Mouse (Mus musculus): ENCODE measurements at regions not wholly inside any gene's neighbourhood (a gene's known extent, or its start where the extent isn't known, plus 50 kb on each side); places are given as distances from the start of the nearest gene placed in this dataset.

DNA sequence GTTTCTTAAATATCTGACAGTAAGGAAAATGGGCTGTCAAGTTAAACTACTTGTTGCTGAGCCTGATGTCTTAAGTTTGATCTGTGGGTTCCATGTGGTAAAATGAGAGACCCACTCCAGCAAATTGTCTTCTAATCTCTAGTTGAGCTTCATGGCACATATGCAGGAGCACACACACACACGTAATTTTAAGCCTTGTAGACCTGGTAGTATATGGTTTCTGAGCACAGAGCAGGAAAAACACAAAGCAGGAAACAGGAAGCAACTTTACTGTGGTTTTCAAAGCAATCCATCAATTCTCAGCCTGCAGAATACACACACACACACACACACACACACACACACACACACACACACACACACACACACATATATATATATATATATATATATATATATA, 746.8 kb upstream of the Slit2 start:
- Histone ChIP-seq H3K27me3 (ENCODE audit: control insufficient read depth, insufficient read depth, low read length) (no peaks in the 10 kb centered on the region), H3K4me1 (replicated peaks; ENCODE audit: control insufficient read depth, insufficient read depth) (no peaks in the 10 kb centered on the region), H3K9ac (ENCODE audit: low read length) (no peak overlapping the region), H3K27ac (replicated peaks) (no peak overlapping the region), H3K4me2 (replicated peaks; ENCODE audit: low read depth) (no peak overlapping the region), H3K4me3 (ENCODE audit: low read depth, low read length) (no peak overlapping the region), H3K36me3 (ENCODE audit: control insufficient read depth, insufficient read depth, low read length) (no peaks in the 10 kb centered on the region), H3K9me3 (ENCODE audit: control insufficient read depth, low read length) (no peaks in the 10 kb centered on the region)
- TF ChIP-seq EP300 (optimal IDR thresholded peaks at IDR 0.05) (no peak), CTCF (IDR thresholded peaks at IDR 0.05; ENCODE audit: low read depth) (no peak)
- whole genome bisulfite sequencing = 70% methylated on average over 1 of the region's 1 CpGs
- no peak for DNase-seq (ENCODE audit: low spot score)
- ATAC-seq (ENCODE audit: low FRiP score, low TSS enrichment) = no peak

DNA sequence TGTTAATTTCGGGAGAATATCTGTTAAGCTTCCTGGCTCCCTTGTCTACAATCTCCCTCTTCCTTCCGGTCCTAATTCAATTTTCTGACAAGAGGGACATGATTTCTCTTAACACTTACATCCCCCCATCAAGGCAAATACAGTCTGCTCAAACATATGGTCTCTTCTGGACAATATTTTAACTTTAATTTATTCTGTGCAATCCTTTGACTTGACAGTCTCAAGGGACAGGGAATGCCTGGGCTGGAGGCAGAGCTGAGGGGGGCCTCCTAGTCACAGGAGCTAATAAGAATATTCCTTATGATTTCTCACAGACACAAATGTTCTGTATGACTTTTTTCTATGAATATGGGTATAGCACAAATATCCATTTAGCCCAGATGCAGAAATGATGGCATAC, 742.9 kb upstream of the Slit2 start:
- Histone ChIP-seq H3K9ac (ENCODE audit: low read length) (no peak overlapping the region), H3K9me3 (ENCODE audit: control insufficient read depth, low read length) (no peaks in the 10 kb centered on the region), H3K4me3 (ENCODE audit: low read depth, low read length) (no peak overlapping the region), H3K27ac (replicated peaks) (no peak overlapping the region), H3K36me3 (ENCODE audit: control insufficient read depth, insufficient read depth, low read length) (no peaks in the 10 kb centered on the region), H3K27me3 (ENCODE audit: control insufficient read depth, insufficient read depth, low read length) (no peaks in the 10 kb centered on the region), H3K4me1 (replicated peaks; ENCODE audit: control insufficient read depth, insufficient read depth) (no peaks in the 10 kb centered on the region), H3K4me2 (replicated peaks; ENCODE audit: low read depth) (no peak overlapping the region)
- TF ChIP-seq EP300 (optimal IDR thresholded peaks at IDR 0.05) = no peak
- no peak for TF ChIP-seq CTCF (IDR thresholded peaks at IDR 0.05; ENCODE audit: low read depth)
- ATAC-seq (ENCODE audit: low FRiP score, low TSS enrichment) (no peak), DNase-seq (ENCODE audit: low spot score) (no peak)
- WGBS = 67% methylated on average over 2 of the region's 2 CpGs

GRCm38 (mm10) chr5:47240586-47240985, 742.4 kb upstream of the Slit2 start:
- WGBS = 62% methylated on average over 7 of the region's 7 CpGs
- TF ChIP-seq EP300 (optimal IDR thresholded peaks at IDR 0.05) (no peak), CTCF (IDR thresholded peaks at IDR 0.05; ENCODE audit: low read depth) (no peak)
- Histone ChIP-seq H3K9me3 (ENCODE audit: control insufficient read depth, low read length) (no peaks in the 10 kb centered on the region), H3K4me3 (ENCODE audit: low read depth, low read length) (no peak overlapping the region), H3K36me3 (ENCODE audit: control insufficient read depth, insufficient read depth, low read length) (no peaks in the 10 kb centered on the region), H3K4me2 (replicated peaks; ENCODE audit: low read depth) (no peak overlapping the region), H3K27me3 (ENCODE audit: control insufficient read depth, insufficient read depth, low read length) (no peaks in the 10 kb centered on the region), H3K4me1 (replicated peaks; ENCODE audit: control insufficient read depth, insufficient read depth) (no peaks in the 10 kb centered on the region), H3K9ac (ENCODE audit: low read length) (no peak overlapping the region), H3K27ac (replicated peaks) (no peak overlapping the region)
- ATAC-seq (ENCODE audit: low FRiP score, low TSS enrichment) (no peak), DNase-seq (ENCODE audit: low spot score) (no peak)

DNA sequence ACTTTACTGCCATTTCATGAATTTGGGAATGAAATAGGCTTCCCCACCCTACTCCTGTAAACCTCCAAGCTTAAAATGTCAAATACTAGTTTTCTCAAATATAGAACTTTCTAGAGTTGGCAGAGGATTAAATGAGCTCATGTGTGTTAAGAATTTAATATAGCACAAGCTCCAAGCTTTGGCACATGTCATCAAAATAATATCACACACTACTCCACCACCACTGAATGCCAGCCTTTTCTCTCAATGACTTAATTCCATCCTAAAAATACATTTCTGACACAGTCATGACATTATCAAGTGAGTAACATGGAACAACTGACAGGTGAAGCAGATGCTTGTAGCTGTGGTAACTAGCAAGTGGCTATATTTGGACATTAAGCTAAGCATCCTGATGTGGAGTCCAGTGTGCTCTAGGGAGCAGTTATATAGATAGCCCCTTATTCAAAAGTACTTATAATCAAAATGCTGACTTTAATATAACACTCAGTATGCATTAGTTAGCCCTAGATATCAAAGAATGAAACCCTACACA, 728.0 kb upstream of the Slit2 start:
- no peak for ATAC-seq (ENCODE audit: low FRiP score, low TSS enrichment)

DNA sequence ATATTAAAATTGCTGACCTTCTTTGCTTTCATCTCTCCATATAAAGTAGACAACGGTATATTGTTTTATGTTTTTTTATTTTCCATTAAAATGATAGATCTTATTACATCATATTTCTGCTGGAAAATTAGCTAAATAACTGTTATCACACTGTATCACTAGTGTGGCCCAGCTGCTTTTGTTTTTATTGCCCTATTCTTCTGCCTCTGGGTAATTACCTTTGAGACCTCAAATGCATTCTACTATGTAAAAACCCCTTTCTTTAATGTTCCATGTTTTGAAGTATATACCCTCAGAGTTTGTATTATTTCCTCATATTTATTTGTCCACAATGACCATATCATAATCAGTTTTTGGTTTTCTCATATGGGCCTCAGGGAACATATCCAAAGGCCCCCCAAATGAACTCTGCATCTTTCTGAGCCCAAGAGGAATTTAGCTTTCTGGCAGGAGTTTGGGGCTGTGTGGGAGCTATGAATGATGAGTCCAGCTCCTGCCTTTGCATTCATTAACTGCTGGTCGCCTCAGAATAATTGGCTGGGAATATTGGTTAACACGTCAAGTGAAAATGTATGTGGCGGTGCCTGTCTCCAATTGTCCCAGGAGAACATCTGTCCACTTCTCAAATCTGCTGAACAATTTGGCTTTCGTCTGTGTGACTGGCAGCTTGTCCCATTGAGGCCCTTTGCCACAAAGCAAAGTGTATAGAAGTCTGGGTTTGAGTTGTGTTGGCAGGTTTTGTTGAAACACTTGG, 721.1 kb upstream of the Slit2 start:
- Histone ChIP-seq H3K9ac (ENCODE audit: low read length) (no peak overlapping the region), H3K9me3 (ENCODE audit: control insufficient read depth, low read length) (no peaks in the 10 kb centered on the region), H3K36me3 (ENCODE audit: control insufficient read depth, insufficient read depth, low read length) (no peaks in the 10 kb centered on the region), H3K4me3 (ENCODE audit: low read depth, low read length) (no peak overlapping the region), H3K4me2 (replicated peaks; ENCODE audit: low read depth) (no peak overlapping the region), H3K27me3 (ENCODE audit: control insufficient read depth, insufficient read depth, low read length) (no peaks in the 10 kb centered on the region), H3K27ac (replicated peaks) (no peak overlapping the region), H3K4me1 (replicated peaks; ENCODE audit: control insufficient read depth, insufficient read depth) (no peaks in the 10 kb centered on the region)
- ATAC-seq (ENCODE audit: low FRiP score, low TSS enrichment) (no peak), DNase-seq (ENCODE audit: low spot score) (no peak)
- TF ChIP-seq EP300 (optimal IDR thresholded peaks at IDR 0.05) (no peak), CTCF (IDR thresholded peaks at IDR 0.05; ENCODE audit: low read depth) (no peak)
- 66% methylated on average over 5 of the region's 5 CpGs for WGBS

More for the DNA sequence above, 728.0 kb upstream of the Slit2 start:
- no peak for TF ChIP-seq CTCF (IDR thresholded peaks at IDR 0.05; ENCODE audit: low read depth)
- no peak for TF ChIP-seq EP300 (optimal IDR thresholded peaks at IDR 0.05)
- Histone ChIP-seq H3K4me3 (ENCODE audit: low read depth, low read length) (no peak overlapping the region), H3K4me2 (replicated peaks; ENCODE audit: low read depth) (no peak overlapping the region), H3K9ac (ENCODE audit: low read length) (no peak overlapping the region), H3K4me1 (replicated peaks; ENCODE audit: control insufficient read depth, insufficient read depth) (no peaks in the 10 kb centered on the region), H3K27me3 (ENCODE audit: control insufficient read depth, insufficient read depth, low read length) (no peaks in the 10 kb centered on the region), H3K27ac (replicated peaks) (no peak overlapping the region), H3K36me3 (ENCODE audit: control insufficient read depth, insufficient read depth, low read length) (no peaks in the 10 kb centered on the region), H3K9me3 (ENCODE audit: control insufficient read depth, low read length) (no peaks in the 10 kb centered on the region)
- no peak for DNase-seq (ENCODE audit: low spot score)

DNA sequence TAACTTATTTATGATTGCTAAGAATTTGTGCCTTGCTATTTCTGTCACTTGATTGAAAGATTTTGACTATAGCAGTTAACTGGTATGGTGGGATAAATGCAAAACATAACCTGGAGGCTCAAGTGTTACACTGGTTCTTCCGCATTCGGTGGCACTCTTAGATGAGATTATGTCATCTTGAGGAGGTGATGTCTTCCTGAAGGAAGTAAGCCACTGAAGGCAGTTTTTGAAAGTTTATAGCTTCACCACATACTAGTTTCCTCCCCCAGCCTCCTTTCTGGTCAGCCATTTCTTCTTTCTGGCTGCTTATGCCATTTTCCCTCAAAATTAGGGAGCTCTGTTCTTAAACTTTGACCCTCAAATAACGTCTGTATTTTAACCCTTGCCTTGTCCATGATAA, 710.3 kb upstream of the Slit2 start:
- WGBS = 69% methylated on average over 3 of the region's 3 CpGs
- Histone ChIP-seq H3K9me3 (ENCODE audit: control insufficient read depth, low read length) (no peaks in the 10 kb centered on the region), H3K9ac (ENCODE audit: low read length) (no peak overlapping the region), H3K4me1 (replicated peaks; ENCODE audit: control insufficient read depth, insufficient read depth) (no peaks in the 10 kb centered on the region; the same call in 1 of the 2 replicates), H3K27me3 (ENCODE audit: control insufficient read depth, insufficient read depth, low read length) (no peaks in the 10 kb centered on the region), H3K4me3 (ENCODE audit: low read depth, low read length) (no peak overlapping the region), H3K27ac (replicated peaks) (no peak overlapping the region), H3K36me3 (ENCODE audit: control insufficient read depth, insufficient read depth, low read length) (no peaks in the 10 kb centered on the region), H3K4me2 (replicated peaks; ENCODE audit: low read depth) (no peak overlapping the region)
- no peak for ATAC-seq (ENCODE audit: low FRiP score, low TSS enrichment)
- TF ChIP-seq EP300 (optimal IDR thresholded peaks at IDR 0.05) = no peak
- TF ChIP-seq CTCF (IDR thresholded peaks at IDR 0.05; ENCODE audit: low read depth) = no peak
- no peak for DNase-seq (ENCODE audit: low spot score)
